Mouse (Mus musculus): ENCODE measurements around the gene Gpr152.
A peak's percentile ranks its signal among the peaks of the same experiment; 100 is the strongest.

Gpr152 gene

DNA sequence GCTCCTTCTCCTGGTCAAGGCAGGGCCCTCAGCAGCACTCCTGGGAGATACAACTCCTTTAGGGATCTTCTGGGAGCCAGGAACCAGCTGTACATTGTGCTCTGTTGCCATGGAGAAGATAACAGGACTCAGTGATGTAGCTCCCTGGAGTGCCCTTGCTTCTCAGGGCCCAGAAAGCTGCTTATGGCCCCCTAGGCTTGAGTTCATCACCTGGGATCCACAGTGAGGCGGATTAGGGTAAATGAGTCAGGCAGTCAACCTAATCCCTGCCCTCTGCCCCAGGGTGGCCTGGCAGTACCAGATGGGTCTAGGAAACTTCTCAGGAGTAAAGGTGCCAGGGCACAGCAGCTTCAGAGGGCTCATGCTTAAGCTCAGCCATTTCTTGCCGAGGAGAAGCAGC is at the start of gene Gpr152:
Gene Gpr152 (plus strand): TSS at position 342 of the 400 bp plus-strand sequence.
- no peak for DNase-seq (ENCODE audit: low read depth)

DNA sequence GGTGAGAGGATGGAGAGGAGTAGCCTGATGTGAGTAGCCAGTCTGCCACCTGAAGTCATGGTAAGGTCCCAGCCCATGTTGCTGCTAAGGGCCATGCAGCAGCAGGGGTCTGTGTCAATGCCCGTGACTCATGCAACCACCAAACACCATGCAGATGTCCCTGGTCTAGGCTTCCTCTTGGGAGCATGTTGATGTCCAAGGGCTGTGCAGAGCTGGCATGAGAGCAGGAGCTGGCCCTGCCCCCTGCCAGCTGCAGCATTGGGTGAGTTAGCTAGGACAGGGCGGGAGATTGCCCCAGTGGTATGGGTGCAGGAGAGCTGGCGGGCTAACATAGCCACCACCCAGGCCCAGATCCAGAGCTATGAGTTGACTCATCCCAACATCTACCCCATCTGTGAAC is 49.1 kb upstream of the Gpr152 start:
- DNase-seq (ENCODE audit: low read depth), result no peak

GRCm38 (mm10) chr19:4091383-4091782 is 48.2 kb upstream of the Gpr152 start:
- no peak for DNase-seq (ENCODE audit: low read depth)

GRCm38 (mm10) chr19:4092750-4093149 is 46.8 kb upstream of the Gpr152 start:
- DNase-seq (ENCODE audit: low read depth), result no peak

DNA sequence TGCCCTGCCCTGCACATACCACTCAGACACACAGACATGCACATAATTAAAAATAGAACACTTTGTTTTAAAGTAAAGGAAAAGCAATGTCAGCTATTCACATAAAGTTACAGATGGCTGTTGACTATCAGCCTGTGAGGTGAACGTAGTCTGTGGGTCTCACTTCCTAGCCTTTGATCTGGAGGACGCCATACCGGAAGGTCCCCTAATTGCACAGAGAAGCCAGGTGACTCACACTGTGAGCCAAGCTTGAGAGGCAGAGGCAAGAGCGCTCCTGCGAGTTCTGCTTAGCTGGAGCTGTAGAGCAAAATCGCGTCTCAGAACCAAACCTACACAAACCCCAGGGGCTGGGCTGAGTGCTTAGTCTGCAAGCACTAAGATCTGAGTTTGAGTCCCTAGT is 45.8 kb upstream of the Gpr152 start:
- DNase-seq (ENCODE audit: low read depth), result no peak

DNA sequence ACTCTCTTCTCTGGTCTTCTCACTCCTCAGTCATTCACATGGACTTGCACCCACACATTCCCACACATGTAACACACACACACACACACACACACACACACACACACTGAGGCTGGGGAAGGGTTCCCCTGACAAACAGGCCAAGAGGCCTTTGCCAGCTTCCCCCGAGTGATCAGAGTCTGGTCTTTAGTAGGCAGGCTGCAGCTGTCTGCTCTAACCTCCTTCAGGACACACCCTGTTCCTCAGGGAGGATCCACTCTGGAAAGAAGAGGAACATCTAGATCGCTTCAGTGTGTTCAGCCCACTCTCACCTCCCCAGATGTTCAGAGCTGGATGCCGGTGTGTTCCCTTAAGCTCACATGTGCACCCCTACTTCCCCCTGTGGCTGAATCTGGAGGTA is 45.2 kb upstream of the Gpr152 start:
- DNase-seq (ENCODE audit: low read depth), result no peak

- DNase-seq (ENCODE audit: low read depth), result no peak
Measured at GRCm38 (mm10) chr19:4094774-4095303, 44.7 kb upstream of the Gpr152 start.

DNA sequence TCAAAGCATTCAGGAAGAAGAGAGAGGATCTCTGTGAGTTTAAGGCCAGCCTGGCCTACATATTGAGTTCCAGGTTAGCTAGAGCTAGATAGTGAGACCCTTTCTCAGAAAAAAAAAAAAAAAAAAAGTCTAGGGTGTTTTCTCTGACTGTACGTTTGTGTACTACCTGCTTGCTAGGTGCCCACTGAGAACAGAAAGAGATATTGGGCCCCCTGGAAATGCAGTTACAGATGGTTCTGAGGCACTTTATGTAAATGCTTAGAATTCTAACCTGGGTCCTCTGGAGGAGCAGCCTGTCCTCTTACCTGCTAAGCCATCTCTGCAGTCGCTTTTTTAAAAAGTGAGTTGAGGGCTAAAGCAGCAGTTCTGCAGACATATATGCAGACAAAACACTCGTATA is 43.8 kb upstream of the Gpr152 start:
- DNase-seq (ENCODE audit: low read depth), result no peak

GRCm38 (mm10) chr19:4096642-4097440 is 42.7 kb upstream of the Gpr152 start, which contains the start of gene Cdk2ap2:
TSS of gene Cdk2ap2 (plus strand) at chr19:4097182.
- DNase-seq (ENCODE audit: low read depth), result peak; percentile 97

DNA sequence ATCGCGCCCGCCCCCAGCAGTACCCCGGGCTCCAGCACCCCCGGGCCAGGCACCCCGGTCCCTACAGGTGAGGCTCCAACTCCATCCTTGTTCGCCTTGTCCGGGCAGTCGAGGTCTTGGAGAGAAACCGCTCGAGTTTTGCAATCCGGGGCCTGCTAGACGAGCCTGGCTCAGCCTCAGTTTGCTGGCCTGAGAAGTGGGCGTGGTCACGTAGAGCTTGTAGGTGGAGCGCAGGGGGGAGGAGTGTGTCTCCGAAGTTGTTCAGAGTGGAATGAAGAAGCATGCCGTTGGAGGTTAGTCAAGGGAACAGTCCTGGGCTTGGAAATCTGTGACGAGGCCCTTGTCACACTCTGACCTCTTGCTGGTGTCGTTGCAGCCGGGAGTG is 42.2 kb upstream of the Gpr152 start:
- DNase-seq (ENCODE audit: low read depth), result peak; percentile 78

DNA sequence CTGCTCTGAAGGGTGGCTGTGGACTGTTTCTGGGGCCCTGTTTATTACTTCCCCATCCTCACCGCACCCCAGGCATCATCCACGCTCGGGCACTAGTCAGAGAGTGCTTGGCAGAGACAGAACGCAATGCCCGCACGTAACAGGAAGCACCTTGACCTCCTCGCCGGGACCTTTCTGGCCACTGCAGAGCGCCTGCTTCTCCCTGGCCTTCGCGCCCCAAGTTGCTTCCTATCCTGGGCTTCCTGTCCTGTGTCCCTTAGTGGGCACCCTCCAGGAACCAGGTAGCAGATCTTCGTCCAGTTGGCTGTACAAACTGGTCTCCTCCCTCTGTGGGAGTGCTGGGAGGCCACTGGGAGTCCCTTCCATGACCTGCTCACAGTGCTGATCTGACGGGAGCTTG is 41.2 kb upstream of the Gpr152 start:
- no peak for DNase-seq (ENCODE audit: low read depth)

- peak; percentile 92 for DNase-seq (ENCODE audit: low read depth)
Measured at GRCm38 (mm10) chr19:4099056-4099455, 40.5 kb upstream of the Gpr152 start.

DNA sequence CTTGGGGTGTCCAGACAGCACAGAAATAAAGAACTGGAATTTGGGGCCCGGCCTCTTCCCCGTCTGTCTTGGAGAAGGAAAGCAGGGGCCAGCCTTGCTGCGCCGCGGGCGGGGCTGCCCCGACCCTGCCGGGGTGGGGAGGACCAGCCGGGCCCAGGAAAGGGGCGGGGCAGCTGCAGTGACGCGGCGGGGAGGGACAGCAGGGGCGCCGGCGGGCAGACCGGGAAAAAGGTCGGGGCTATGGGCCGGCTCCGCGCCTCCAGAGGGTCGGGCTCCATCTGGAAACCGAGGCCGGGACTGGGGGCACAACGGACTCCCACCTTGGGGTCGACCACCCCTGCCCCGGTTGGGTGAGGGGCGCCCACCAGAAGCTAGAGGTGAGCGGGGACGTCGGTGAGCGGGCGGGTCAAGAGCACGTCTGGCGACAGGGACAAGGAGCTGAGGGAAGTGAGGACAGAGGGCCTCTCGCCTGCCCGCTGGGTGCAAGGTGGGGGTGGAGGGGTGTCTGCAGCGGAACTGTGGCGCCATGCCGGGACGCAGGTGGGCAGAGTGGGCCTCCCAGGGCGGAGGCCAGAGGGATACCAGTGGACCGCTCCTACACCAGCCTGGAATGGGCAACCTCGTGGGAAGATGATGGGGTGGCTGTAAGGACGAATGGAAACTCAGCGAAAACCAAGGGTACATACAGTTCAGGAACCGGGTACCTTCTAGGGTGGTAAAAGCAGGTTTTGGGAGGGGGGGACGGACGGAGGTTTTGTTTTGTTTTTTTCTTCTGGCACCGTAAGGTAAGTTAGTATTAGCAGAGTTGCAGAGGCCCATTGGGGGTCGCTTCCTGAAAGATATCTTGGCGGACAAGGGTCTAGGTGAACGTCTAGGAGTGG is 39.5 kb upstream of the Gpr152 start, which contains the start of gene Pitpnm1:
Gene Pitpnm1 (plus strand): TSS at position 162 of the 881 bp plus-strand sequence.
- DNase-seq (ENCODE audit: low read depth), result no peak

DNA sequence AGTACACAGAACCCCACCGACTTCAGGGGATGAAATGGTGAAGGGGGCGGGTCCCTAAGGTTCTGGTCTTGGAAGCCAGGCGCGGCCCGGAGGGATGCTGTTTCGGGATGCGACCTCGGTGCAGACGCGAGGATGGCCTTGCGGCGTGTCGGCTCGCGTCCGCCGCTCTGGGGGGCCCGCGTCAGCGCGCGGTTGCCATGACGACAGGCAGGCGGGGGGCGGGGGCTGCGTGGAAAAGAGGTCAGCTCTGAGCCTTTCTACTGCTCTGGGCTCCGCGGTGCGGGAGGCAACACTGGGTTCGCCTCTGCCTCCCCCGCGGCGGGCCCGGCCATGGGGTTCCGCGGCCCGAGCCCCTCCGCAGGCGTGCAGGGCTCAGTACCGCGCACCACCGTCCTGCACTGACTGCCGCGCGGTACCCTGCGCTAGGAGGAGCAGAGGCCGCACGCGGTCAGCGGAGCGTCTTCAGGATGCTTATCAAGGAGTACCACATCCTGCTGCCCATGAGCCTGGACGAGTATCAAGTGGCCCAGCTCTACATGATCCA is 38.8 kb upstream of the Gpr152 start:
- DNase-seq (ENCODE audit: low read depth), result no peak

- no peak for DNase-seq (ENCODE audit: low read depth)
Measured at GRCm38 (mm10) chr19:4101466-4101865, 38.1 kb upstream of the Gpr152 start.

DNA sequence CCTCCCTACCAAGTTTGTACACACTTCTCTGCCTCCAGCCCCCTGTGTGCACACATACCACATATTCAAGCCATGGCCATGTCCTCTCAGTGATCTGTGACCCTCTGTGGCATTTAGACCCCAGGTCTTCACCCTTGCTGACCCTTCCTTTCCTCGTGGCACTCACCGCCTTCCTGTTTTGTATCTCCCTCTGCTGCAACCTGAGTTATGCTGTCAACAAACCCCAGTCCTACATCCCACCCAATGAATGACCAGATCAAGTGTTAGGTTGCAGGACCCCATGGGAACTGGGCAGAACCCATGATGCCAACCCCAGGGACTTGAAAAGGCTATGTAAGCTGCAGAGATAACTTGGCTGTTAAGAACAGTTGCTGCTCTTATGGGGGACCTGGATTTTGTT is 37.5 kb upstream of the Gpr152 start:
- DNase-seq (ENCODE audit: low read depth), result no peak

- no peak for DNase-seq (ENCODE audit: low read depth)
Measured at GRCm38 (mm10) chr19:4102626-4103025, 37.0 kb upstream of the Gpr152 start.

DNA sequence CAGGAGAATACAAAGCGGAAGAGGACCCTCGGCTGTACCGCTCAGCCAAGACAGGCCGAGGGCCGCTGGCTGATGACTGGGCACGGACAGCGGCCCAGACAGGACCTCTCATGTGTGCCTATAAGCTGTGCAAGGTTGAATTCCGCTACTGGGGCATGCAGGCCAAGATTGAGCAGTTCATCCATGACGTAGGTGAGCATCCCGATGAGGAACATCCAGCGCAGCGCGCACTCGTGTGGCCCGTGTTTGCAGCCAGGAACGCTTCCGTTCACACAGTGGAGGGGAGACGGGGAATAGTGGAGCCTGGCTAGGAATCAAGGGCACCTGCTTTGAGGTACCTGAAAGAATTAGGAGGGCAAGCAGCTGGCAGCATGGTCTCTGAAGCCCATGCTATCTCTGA is 36.3 kb upstream of the Gpr152 start:
- no peak for DNase-seq (ENCODE audit: low read depth)

DNA sequence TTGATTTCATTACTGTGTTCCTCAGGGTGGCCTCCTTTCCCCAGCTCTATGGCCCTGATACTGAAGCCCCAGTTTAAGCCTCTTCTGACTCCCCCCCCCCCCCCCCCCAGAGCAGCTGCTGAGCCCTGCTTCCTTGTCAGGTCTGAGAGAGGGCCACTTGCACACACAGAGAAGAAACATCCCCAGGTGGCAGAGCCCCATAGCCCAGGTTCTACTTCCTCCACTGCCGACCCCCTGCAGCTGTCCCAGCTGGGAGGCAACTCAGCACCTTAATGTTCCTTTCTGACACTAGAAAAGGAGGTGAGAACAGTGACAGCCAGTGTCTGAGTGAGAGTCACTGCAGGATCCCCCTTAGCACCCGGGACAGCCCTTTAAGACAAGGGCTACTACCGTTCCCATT is 35.8 kb upstream of the Gpr152 start:
- no peak for DNase-seq (ENCODE audit: low read depth)

DNA sequence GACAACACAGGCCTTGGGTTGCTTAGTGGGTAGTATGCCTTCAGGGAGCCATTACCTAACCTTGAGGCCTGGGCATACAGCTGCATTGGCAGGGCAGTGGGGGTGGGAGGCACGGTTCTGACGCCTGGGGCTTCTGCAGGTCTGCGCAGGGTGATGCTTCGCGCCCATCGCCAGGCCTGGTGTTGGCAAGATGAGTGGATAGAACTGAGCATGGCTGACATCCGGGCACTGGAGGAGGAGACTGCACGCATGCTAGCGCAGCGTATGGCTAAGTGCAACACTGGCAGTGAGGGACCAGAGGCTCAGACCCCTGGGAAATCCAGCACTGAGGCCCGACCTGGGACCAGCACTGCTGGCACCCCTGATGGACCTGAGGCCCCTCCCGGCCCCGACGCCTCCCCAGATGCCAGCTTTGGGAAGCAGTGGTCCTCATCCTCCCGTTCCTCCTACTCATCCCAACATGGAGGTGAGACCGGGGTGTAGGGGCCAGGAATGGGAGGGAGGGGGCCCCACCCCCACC is 34.9 kb upstream of the Gpr152 start:
- DNase-seq (ENCODE audit: low read depth), result no peak

DNA sequence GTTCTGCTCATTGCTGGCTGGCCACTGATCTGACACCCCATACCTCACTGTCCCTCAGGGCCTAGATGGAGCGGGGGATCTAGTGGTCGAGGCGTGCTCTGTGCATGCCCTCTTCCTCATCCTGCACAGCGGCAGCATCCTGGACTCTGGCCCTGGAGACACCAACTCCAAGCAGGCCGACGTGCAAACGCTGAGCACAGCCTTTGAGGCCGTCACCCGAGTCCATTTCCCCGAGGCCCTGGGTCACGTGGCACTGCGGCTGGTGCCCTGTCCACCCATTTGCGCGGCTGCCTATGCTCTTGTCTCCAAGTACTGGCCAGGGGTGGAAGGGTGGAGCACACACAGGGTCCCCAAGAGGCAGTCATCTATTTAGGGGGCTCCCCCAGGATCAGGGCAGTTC is 32.9 kb upstream of the Gpr152 start:
- DNase-seq (ENCODE audit: low read depth), result no peak

- no peak for DNase-seq (ENCODE audit: low read depth)
Measured at GRCm38 (mm10) chr19:4108535-4108934, 31.1 kb upstream of the Gpr152 start.
